Mouse (Mus musculus) thymus, postnatal 10 days (tissue): ENCODE results near the gene Sorl1.

Experiments used
- DNase-seq, 2 experiments: peaks; one replicate each; pipeline ENCODE4 v3.0.0; 2021; ENCODE audit warnings: low spot score in 2 of 2

Gene Sorl1

GRCm38 (mm10) chr9:41952650-41953204, 171.4 kb downstream of the Sorl1 start:
- no peak for DNase-seq

- no peak for DNase-seq
Measured at GRCm38 (mm10) chr9:41951472-41952129, 172.5 kb downstream of the Sorl1 start.

- DNase-seq: peak; percentile 72 to 87
Measured at GRCm38 (mm10) chr9:41950991-41951451, 173.1 kb downstream of the Sorl1 start.

- DNase-seq: peak; percentile 51 to 74
Measured at GRCm38 (mm10) chr9:41950109-41950990, 173.7 kb downstream of the Sorl1 start.

- DNase-seq: no peak
Measured at GRCm38 (mm10) chr9:41949476-41949875, 174.6 kb downstream of the Sorl1 start.

GRCm38 (mm10) chr9:41944964-41945363, 179.1 kb downstream of the Sorl1 start:
- DNase-seq: no peak

GRCm38 (mm10) chr9:41942970-41943635, 181.0 kb downstream of the Sorl1 start:
- no peak for DNase-seq

- no peak for DNase-seq
Measured at GRCm38 (mm10) chr9:41940311-41940853, 183.7 kb downstream of the Sorl1 start.

GRCm38 (mm10) chr9:41938449-41938848, 185.6 kb downstream of the Sorl1 start:
- DNase-seq: no peak

- DNase-seq: no peak
Measured at GRCm38 (mm10) chr9:41937967-41938348, 186.1 kb downstream of the Sorl1 start.

GRCm38 (mm10) chr9:41937341-41937966, 186.6 kb downstream of the Sorl1 start:
- DNase-seq: no peak

- DNase-seq: no peak
Measured at GRCm38 (mm10) chr9:41936598-41936997, 187.5 kb downstream of the Sorl1 start.

- no peak for DNase-seq
Measured at GRCm38 (mm10) chr9:41935979-41936378, 188.1 kb downstream of the Sorl1 start.

- peak; percentile 63 to 66 for DNase-seq
Measured at GRCm38 (mm10) chr9:41935373-41935971, 188.6 kb downstream of the Sorl1 start.

- no peak for DNase-seq
Measured at GRCm38 (mm10) chr9:41934848-41935372, 189.2 kb downstream of the Sorl1 start.

- DNase-seq: no peak
Measured at GRCm38 (mm10) chr9:41929986-41930385, 194.1 kb downstream of the Sorl1 start.

- DNase-seq: no peak
Measured at GRCm38 (mm10) chr9:41925721-41926120, 198.4 kb downstream of the Sorl1 start.

- no peak for DNase-seq
Measured at GRCm38 (mm10) chr9:41924140-41924539, 200.0 kb downstream of the Sorl1 start.

GRCm38 (mm10) chr9:41922416-41922815, 201.7 kb downstream of the Sorl1 start:
- DNase-seq: no peak

- no peak for DNase-seq
Measured at GRCm38 (mm10) chr9:41918657-41919380, 205.3 kb downstream of the Sorl1 start.
